Mouse (Mus musculus): ENCODE data around the gene C1qbp.

DNA sequence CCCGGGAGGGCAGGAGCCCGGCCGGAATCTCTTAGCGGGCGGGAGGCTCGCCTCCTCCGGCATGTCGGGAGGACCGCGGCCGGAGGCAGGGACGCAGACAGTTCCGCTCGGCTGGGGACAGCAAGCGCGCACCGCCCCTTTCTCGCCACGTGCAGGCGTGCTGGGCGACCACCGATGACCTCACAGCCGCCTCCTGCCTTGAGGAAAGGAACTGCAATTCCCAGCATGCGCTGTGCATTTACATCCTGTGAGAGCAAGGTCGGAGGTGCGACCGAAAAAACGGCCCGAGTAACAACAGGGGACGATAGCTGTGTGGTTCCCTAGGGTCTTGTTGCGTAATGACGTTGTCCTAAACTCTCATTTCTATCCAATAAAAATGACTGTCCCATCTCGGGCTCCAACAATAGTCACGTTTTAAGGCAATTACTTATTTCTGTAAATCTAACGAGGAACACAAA is 21.5 kb upstream of the C1qbp start, which contains the start of gene Dhx33:
- no peak for TF ChIP-seq MYOD1 (IDR thresholded peaks at IDR 0.05; ENCODE audit: control insufficient read depth in 1 of 3, insufficient read length in 2 of 3, low read depth in 2 of 3)
- TF ChIP-seq TCF3 (IDR thresholded peaks at IDR 0.05; ENCODE audit: insufficient read length, low read depth): no peak
- no peak for TF ChIP-seq E2F4 (IDR thresholded peaks at IDR 0.05; ENCODE audit: insufficient read depth)
- peak; percentile 85 for TF ChIP-seq POLR2A (IDR thresholded peaks at IDR 0.05; ENCODE audit: insufficient read length, low read depth)
- no peak for TF ChIP-seq REST (IDR thresholded peaks at IDR 0.05; ENCODE audit: insufficient read depth, insufficient read length)

Data from myocyte (in vitro differentiated cells).